Mouse (Mus musculus): Measurements from ENCODE around the gene Dusp23.

Dusp23 gene

GRCm38 (mm10) chr1:172623599-172623998, 9.2 kb downstream of the Dusp23 start:
- no peak for DNase-seq (ENCODE audit: low spot score)

GRCm38 (mm10) chr1:172619235-172619634, 13.5 kb downstream of the Dusp23 start:
- peak; percentile 75 for DNase-seq (ENCODE audit: low spot score)

- no peak for DNase-seq (ENCODE audit: low spot score)
These were observed 14.6 kb downstream of the Dusp23 start for GRCm38 (mm10) chr1:172618141-172618540.

- DNase-seq (ENCODE audit: low spot score), result no peak
These were observed 15.2 kb downstream of the Dusp23 start for GRCm38 (mm10) chr1:172617365-172618076.

GRCm38 (mm10) chr1:172616537-172617300, 16.0 kb downstream of the Dusp23 start:
- DNase-seq (ENCODE audit: low spot score), result peak; percentile 21

GRCm38 (mm10) chr1:172615412-172615811, 17.4 kb downstream of the Dusp23 start:
- DNase-seq (ENCODE audit: low spot score), result no peak

GRCm38 (mm10) chr1:172614654-172615053, 18.1 kb downstream of the Dusp23 start:
- DNase-seq (ENCODE audit: low spot score), result no peak

- DNase-seq (ENCODE audit: low spot score), result no peak
These were observed 20.0 kb downstream of the Dusp23 start for GRCm38 (mm10) chr1:172612745-172613144.

GRCm38 (mm10) chr1:172611304-172611703, 21.5 kb downstream of the Dusp23 start:
- no peak for DNase-seq (ENCODE audit: low spot score)

- no peak for DNase-seq (ENCODE audit: low spot score)
These were observed 30.4 kb downstream of the Dusp23 start, which contains the start of gene Fcrl6 for GRCm38 (mm10) chr1:172602326-172602725. Gene Fcrl6 (minus strand): TSS chr1:172602551.

GRCm38 (mm10) chr1:172594495-172594894, 38.3 kb downstream of the Dusp23 start:
- peak; percentile 31 for DNase-seq (ENCODE audit: low spot score)

- DNase-seq (ENCODE audit: low spot score), result no peak
These were observed 38.8 kb downstream of the Dusp23 start for GRCm38 (mm10) chr1:172593956-172594355.

- DNase-seq (ENCODE audit: low spot score), result no peak
These were observed 39.4 kb downstream of the Dusp23 start for GRCm38 (mm10) chr1:172593321-172593720.

GRCm38 (mm10) chr1:172590385-172590784, 42.4 kb downstream of the Dusp23 start, which contains the start of gene Slamf8:
Gene Slamf8 (minus strand): TSS chr1:172590568.
- DNase-seq (ENCODE audit: low spot score), result peak; percentile 33

- DNase-seq (ENCODE audit: low spot score), result no peak
These were observed 46.9 kb downstream of the Dusp23 start for GRCm38 (mm10) chr1:172585612-172586567.

- no peak for DNase-seq (ENCODE audit: low spot score)
These were observed 47.7 kb downstream of the Dusp23 start for GRCm38 (mm10) chr1:172585026-172585425.

- no peak for DNase-seq (ENCODE audit: low spot score)
These were observed 48.5 kb downstream of the Dusp23 start for GRCm38 (mm10) chr1:172584271-172584670.

GRCm38 (mm10) chr1:172582436-172582835, 50.3 kb downstream of the Dusp23 start:
- DNase-seq (ENCODE audit: low spot score), result no peak
